ENCODE assay signal across 13 mouse cellular contexts in the genomic region with DNA sequence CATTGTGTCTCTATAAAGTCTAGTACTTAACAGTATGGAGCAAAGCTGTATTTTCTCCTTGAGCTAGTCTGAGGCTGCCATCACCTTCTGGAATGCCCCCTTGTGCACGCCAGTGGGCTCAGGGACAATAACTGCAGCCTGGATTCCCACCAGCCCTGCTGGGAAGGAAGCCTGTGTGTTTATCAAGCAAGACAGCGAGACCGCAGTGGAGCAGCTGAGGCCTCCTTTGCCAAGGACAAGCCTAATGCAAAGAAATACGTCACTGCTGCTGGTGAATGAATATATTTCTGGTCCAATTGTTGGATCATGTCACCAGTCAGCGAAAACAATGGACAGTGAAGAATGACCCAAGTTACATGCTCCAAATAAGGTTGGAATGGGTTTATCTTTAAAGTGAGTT.
DNase-seq lines count a peak whose midpoint lies in the region; ATAC-seq and TF ChIP-seq lines count a peak whose summit lies in the region.
"Had no signal": no experiment of that assay in that cellular context is flagged by ENCODE, and none has a peak within 500 bp of the region (broad histone marks: within the 10 kb centered on the region; RNA-seq: fewer than 3 reads in every experiment).

No protein-coding gene starts in this region.

- no peak for TF ChIP-seq CTCF in gastrocnemius, adult 2 months (IDR thresholded peaks at IDR 0.05)
- TF ChIP-seq CTCF in brain, embryonic 14.5 days (IDR thresholded peaks at IDR 0.05; ENCODE audit: borderline replicate concordance, extremely low read depth, insufficient read depth, insufficient read length), result no peak

- no peaks in the 10 kb centered on the region for H3K4me1 ChIP-seq in hindbrain, embryonic 16.5 days (ENCODE audit: control insufficient read depth, insufficient read depth, low read depth, low read length)
- H3K4me1 ChIP-seq in hindbrain, embryonic 14.5 days (replicated peaks; ENCODE audit: control insufficient read depth, insufficient read depth, low read length), result no peaks in the 10 kb centered on the region
- H3K4me1 ChIP-seq: forebrain, embryonic 15.5 days had no signal

- peak; percentile 20 for DNase-seq in gastrocnemius, adult 2 months
- no peak for DNase-seq in gastrocnemius, postnatal 25 days
- DNase-seq in hindbrain, embryonic 14.5 days (ENCODE audit: low spot score), result no peak
- DNase-seq in brain, embryonic 14.5 days (ENCODE audit: low read depth), result peak; percentile 40
- DNase-seq in lung, postnatal 10 days, result peak; percentile 52
- no peak for DNase-seq in layer of hippocampus, adult 9-10 months (ENCODE audit: low spot score)
- DNase-seq in testis, postnatal 10 days (ENCODE audit: low spot score), result no peak
- DNase-seq: adrenal gland, postnatal 14 days; right cerebral cortex, postnatal 25 days had no signal

- intact Hi-C loops in gastrocnemius, adult 2 months (cut with DNase I), result no loop called here

- H3K9ac ChIP-seq in hindbrain, embryonic 16.5 days (ENCODE audit: low read depth, low read length), result no peak overlapping the region
- H3K9ac ChIP-seq in hindbrain, embryonic 14.5 days, result no peak overlapping the region
- H3K9ac ChIP-seq: forebrain, embryonic 15.5 days; heart, embryonic 13.5 days had no signal

- H3K36me3 ChIP-seq in hindbrain, embryonic 16.5 days (ENCODE audit: control insufficient read depth, insufficient read depth, low read length), result no peaks in the 10 kb centered on the region
- no peaks in the 10 kb centered on the region for H3K36me3 ChIP-seq in hindbrain, embryonic 14.5 days (replicated peaks; ENCODE audit: control insufficient read depth, insufficient read depth)
- H3K36me3 ChIP-seq: forebrain, embryonic 15.5 days; heart, embryonic 13.5 days had no signal

- H3K27ac ChIP-seq in gastrocnemius, adult 2 months, result no peak overlapping the region
- H3K27ac ChIP-seq in hindbrain, embryonic 16.5 days (ENCODE audit: low read depth, low read length), result no peak overlapping the region
- H3K27ac ChIP-seq in hindbrain, embryonic 14.5 days, result no peak overlapping the region
- H3K27ac ChIP-seq: forebrain, embryonic 15.5 days; heart, embryonic 13.5 days; layer of hippocampus, adult 2 months had no signal

- no peak overlapping the region for H3K4me3 ChIP-seq in gastrocnemius, adult 2 months
- no peak overlapping the region for H3K4me3 ChIP-seq in hindbrain, embryonic 16.5 days (ENCODE audit: low read length)
- H3K4me3 ChIP-seq in hindbrain, embryonic 14.5 days (replicated peaks; ENCODE audit: low read length), result no peak overlapping the region
- H3K4me3 ChIP-seq: forebrain, embryonic 15.5 days; heart, embryonic 13.5 days; layer of hippocampus, adult 2 months had no signal

- no peak for TF ChIP-seq POLR2A in brain, embryonic 14.5 days (IDR thresholded peaks at IDR 0.05; ENCODE audit: borderline replicate concordance, extremely low read depth, insufficient read depth, insufficient read length, poor library complexity, severe bottlenecking)

- no peak overlapping the region for H3K4me2 ChIP-seq in hindbrain, embryonic 16.5 days (ENCODE audit: low read length)
- H3K4me2 ChIP-seq in hindbrain, embryonic 14.5 days (replicated peaks), result no peak overlapping the region
- H3K4me2 ChIP-seq: forebrain, embryonic 15.5 days; heart, embryonic 13.5 days had no signal

- 24% methylated on average over 5 of the region's 5 CpGs for WGBS in hindbrain, embryonic 16.5 days
- WGBS in hindbrain, embryonic 14.5 days, result 32% methylated on average over 5 of the region's 5 CpGs

- ATAC-seq in hindbrain, embryonic 16.5 days, result peak; percentile 45; the same call in 1 of the 2 replicates
- ATAC-seq in hindbrain, embryonic 14.5 days (ENCODE audit: low FRiP score), result no peak
- ATAC-seq: forebrain, embryonic 15.5 days had no signal

- H3K9me3 ChIP-seq in hindbrain, embryonic 16.5 days (ENCODE audit: control insufficient read depth, low read length), result no peaks in the 10 kb centered on the region
- no peaks in the 10 kb centered on the region for H3K9me3 ChIP-seq in hindbrain, embryonic 14.5 days (ENCODE audit: control insufficient read depth, low read length)
- H3K9me3 ChIP-seq: forebrain, embryonic 15.5 days; heart, embryonic 13.5 days had no signal

- H3K27me3 ChIP-seq in hindbrain, embryonic 16.5 days (replicated peaks; ENCODE audit: control insufficient read depth, insufficient read depth, low read length), result no peaks in the 10 kb centered on the region
- H3K27me3 ChIP-seq in hindbrain, embryonic 14.5 days (ENCODE audit: control insufficient read depth, insufficient read depth, low read length), result no peaks in the 10 kb centered on the region
- H3K27me3 ChIP-seq: forebrain, embryonic 15.5 days; heart, embryonic 13.5 days had no signal

Comparison
In these comparisons a context has a peak if more than half of its experiments do, and no peak if none do; other contexts are left out.
1. DNase-seq: peak in gastrocnemius, adult 2 months (single experiment), brain, embryonic 14.5 days (single experiment) and lung, postnatal 10 days (single experiment); none in gastrocnemius, postnatal 25 days (single experiment), hindbrain, embryonic 14.5 days (single experiment), layer of hippocampus, adult 9-10 months (single experiment) and testis, postnatal 10 days (single experiment).